Mouse (Mus musculus): ENCODE measurements at regions not wholly inside any gene's neighbourhood (a gene's known extent, or its start where the extent isn't known, plus 50 kb on each side); places are given as distances from the start of the nearest gene placed in this dataset.
A peak's percentile ranks its signal among the peaks of the same experiment; 100 is the strongest.
"Not testable (repeated sequence)": the region's sequence is repeated elsewhere in the genome, so short reads cannot be mapped to it uniquely, and the experiment has no call there.

GRCm38 (mm10) chr5:4248422-4248821, 56.3 kb downstream of the Mterf1b start:
- no peak for DNase-seq

DNA sequence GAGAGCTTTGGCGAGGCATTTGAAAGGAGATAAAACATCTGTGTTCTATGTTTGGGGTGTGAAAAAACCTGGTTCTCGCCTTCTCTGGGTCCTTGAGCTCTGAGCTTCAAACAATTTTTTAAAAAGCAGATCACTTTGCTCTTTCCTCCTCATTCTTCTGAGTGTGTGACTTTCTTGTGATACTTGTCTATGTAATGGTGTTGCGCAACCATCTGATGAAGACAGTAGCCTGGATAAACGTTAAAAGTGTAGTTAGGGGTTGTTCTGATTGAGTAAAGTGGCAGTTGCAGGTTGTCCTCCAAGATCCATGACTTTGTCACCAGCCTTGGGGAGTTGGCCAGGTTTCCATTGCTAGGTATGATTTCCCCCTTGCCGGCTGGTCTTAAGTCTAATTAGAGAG, 62.1 kb downstream of the Mterf1b start:
- not testable (repeated sequence) for DNase-seq

GRCm38 (mm10) chr5:4257048-4257750, 65.0 kb downstream of the Mterf1b start:
- DNase-seq = no peak

DNA sequence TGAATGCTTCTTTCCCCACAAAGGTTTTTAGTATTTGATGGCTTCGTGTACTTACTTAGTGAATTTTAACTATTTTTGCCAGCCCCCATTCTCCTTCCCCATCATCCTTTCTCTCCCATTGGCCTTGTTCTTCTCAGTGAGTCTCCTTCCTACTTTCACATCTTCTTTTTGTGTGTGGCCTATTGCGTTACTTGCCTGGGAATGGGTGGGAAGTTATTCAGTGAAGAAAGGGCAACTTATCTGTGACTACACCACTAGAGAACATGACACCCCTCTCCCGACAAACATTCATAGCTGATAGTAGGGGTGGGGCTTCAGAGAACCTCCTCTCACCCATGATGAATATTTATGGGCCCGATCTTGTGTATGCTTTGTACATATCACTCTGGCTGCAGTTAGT, 67.1 kb downstream of the Mterf1b start:
- DNase-seq = no peak

- DNase-seq = no peak
Measured at GRCm38 (mm10) chr5:4262666-4263065, 70.5 kb downstream of the Mterf1b start.

DNA sequence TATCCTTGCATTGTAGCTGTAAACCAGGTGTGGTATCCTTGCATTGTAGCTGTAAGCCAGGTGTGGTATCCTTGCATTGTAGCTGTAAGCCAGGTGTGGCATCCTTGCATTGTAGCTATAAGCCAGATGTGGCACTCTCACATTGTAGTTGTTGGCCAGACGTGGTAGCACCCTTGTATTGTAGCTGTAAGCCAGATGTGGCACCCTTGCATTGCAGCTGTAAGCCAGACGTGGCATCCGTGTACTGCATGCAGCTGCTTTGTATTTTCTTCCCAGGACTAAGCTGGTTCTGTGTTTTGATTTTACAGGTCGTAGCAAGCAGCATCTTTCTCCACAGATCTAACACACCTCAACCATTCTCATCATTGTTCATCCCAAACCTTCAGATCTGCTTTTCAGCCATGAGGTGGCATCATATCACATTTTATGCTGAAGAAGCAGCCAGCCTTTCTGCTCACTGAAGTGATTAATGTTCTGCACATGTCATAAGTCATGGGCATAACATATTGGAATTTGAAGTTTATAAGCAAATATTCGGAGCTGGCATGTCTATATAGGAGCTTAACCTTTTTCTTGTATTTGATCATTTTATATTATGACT, 71.5 kb downstream of the Mterf1b start:
- DNase-seq = no peak

- DNase-seq = no peak
Measured at GRCm38 (mm10) chr5:4267717-4268116, 75.5 kb downstream of the Mterf1b start.

- DNase-seq = no peak
Measured at GRCm38 (mm10) chr5:4273001-4273400, 80.8 kb downstream of the Mterf1b start.

- DNase-seq = no peak
Measured at GRCm38 (mm10) chr5:4303616-4304015, 111.4 kb downstream of the Mterf1b start.

- DNase-seq = no peak
Measured at GRCm38 (mm10) chr5:4304201-4304600, 112.0 kb downstream of the Mterf1b start.

- DNase-seq = no peak
Measured at GRCm38 (mm10) chr5:4308514-4308913, 116.3 kb downstream of the Mterf1b start.

DNA sequence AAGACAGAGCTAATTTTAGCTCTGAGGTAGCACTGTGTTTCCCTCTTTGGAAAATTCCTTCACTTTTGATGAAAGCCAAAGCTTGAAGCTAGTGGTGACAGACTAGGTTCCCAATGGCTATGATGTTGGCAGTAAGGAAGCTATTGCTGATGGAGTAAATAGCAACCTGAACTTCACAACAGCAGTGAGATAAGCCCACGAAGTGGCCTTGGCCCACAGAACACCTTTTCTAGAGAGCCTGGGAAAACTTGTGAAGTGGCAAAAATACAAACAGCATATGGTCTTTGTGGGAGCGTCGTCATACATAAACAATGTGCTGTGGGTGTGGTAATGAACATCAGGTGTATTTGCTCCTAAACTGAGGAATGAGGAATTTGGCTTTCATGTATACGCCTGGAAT, 119.0 kb downstream of the Mterf1b start:
- no peak for DNase-seq

DNA sequence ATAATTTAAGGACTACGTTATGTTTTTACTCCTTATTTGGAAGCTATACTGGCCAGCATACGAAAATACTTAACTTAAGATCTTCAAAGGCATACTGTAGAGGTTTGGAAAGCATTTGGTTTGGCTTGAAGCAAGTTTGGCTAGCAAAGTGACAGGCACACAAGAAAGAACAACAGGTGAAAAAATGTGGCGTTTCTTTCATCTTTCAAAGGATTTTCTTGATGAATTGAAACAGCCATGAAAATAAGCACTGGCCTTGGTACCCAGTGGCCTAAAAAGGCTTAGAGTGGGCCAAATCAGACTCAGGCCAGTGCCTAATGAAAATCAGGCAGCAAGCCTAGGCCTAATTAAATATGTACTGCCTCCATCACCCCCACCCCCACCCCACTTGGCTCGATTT, 119.4 kb downstream of the Mterf1b start:
- DNase-seq = no peak

DNA sequence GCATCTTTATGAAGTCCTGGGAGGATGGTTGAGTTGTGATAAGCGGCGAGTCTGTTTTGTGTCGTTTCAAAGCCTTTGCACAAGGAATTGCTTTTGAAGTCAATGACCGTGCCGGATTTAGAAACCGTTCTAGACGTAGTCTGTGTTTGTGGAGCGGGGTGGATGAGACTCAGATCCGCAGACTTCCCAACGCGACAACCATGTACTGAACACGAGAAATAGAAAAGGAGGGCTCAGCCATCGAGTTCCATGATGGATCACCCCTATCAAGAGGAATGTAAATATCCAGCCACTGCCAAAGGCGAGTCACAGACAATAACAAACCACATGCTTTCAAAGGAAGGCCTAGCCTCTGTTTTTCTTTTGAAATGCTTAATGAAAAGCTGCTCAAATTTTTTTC, 120.5 kb downstream of the Mterf1b start:
- no peak for DNase-seq

DNA sequence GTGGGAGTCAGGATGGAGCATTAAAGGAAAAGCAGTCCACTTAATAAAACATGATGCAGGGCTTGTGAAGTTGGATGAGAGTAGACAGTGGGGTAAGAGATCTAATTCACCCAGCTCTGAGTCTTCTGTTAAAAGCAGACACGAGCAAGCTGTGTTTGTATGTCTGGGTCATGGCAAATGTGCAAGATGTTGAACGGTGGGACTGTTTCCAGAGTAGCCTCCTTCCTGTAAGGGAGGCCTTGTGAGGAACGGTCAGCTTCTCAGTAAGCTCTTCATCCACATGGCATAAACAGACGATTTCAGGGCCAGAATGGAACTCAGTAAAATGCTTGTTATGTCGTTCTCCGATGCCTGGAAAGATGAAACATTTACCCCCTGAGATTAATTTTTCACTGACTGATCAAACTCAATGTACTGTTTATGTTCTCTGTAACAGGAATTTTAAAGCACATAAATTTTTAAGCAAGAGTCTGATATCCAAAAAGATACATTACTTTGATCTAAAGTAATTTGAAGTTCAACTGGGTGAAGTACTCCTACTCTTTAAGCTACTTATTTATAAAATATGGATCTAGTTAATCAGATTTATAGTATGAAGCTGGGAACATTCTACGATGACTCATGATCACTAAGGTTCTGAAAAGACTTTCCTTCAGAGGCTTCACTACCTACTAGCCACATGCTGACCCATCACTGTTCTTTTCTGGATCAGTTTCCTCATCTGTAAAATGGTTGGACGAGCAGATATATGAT, 130.6 kb downstream of the Mterf1b start:
- no peak for DNase-seq

- DNase-seq = no peak
Measured at GRCm38 (mm10) chr5:4323387-4323704, 131.2 kb downstream of the Mterf1b start.

DNA sequence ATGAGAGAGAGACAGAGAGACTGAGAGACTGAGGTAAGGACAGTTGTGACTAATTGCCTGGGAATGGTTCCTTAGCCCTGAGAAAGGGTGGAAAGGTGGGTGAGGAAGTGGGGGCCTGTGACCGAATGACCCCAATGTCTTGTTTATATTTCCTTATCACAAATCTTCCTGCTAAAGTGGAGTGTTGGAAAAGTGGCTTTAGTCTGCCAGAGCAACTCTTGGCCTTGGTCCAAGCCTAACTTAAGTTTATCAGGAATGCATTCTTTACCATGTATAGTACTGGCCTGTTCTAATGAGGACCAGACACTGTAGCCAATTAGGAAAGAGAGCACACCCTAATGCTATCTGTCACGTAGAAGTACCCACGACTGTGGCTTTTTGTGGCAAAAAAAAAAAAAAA, 133.6 kb downstream of the Mterf1b start:
- DNase-seq = no peak

DNA sequence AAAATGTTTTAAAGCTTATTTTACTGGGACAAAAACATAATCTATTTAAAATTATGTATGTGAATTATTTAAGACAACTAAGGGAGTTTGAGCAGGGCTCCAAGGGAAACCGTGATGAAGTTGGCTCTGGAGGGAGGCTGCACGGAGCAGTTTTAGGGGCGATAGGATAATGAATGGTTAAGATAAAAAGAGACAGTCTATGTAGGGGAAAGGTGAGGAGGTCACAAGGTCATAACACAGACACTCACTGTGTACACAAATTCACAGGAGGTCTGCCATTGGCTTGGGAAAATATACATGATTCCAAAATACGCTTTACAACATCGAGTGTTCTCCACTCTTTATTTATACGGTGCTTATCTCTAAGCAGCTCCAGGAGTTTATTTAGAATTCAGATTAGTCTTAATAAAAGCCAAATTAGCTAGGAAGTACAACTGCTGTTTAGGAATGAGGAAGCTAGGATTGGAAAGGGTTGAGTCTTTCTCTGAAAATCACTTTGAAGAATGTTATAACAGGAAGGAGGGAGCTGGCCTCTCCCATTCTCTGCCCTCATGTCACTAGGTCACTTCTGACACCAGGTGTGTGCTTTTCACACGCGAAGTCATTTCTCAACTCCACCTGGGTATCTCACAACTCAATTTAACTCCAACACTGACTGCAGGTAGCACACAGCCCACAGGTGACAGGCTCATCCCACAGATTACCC, 134.3 kb downstream of the Mterf1b start:
- DNase-seq = no peak

GRCm38 (mm10) chr5:4335683-4336082, 143.5 kb downstream of the Mterf1b start:
- peak in 1 of 2 experiments; percentile 12 for DNase-seq

DNA sequence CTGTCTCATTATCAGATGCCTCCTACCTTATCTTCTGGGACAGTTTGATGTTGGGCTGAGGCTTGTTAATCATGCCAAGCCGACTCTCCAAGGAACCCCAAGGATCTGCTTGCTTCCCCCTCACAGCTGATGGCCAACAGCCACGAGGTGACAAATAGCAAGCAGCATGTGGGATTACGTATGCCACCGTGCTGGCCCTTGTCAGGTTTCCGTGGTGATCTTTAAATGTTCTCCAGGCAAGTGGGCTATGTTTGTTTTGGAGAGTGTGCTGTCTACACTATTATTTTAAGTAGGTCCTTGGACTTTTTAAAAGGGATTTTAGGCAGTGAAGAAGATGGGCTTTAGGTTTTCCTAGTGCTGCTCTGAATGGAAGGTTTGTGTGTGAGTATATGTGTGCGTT, 149.8 kb downstream of the Mterf1b start:
- no peak for DNase-seq

- no peak for DNase-seq
Measured at GRCm38 (mm10) chr5:4344458-4344857, 152.3 kb downstream of the Mterf1b start.

- no peak for DNase-seq
Measured at GRCm38 (mm10) chr5:4348334-4348733, 156.2 kb downstream of the Mterf1b start.

- peak in 1 of 2 experiments; percentile 2 for DNase-seq
Measured at GRCm38 (mm10) chr5:4349943-4350342, 157.8 kb downstream of the Mterf1b start.

Measured in layer of hippocampus, postnatal 36 days (tissue).